Mouse (Mus musculus): ENCODE data around the gene 1110008P14Rik.

DNA sequence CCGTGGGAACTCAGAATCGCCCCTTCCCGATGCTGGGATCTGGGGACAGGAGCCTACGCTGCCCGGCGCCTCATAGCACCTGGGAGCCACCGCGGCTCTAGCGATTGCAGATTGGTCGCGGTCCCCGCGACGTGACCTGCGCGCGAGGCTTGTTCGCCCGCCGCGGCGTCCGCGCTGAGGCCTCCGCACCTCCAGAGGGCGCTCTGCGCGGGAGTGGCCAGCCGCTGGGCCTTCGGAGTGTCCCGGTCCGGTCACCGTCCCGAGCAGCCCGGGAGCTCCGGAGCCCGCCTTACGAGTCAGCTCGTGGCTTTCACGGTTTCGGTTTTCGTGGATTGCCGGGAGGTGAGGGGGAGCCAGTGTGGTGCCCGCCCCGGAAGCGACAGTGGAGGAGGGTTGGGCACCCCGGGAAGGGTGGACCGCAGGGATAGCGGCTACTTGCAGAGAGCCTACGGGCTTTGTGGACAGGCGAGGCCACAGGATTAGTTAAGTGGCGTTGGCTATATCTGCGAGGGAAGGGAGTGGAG, 18.9 kb downstream of the 1110008P14Rik start:
- TF ChIP-seq POLR2A (IDR thresholded peaks at IDR 0.05; ENCODE audit: low read depth, low read length) (peak; percentile 75; the same call in 1 of the 2 replicates), CTCF (IDR thresholded peaks at IDR 0.05; ENCODE audit: extremely low read depth, insufficient read length, insufficient replicate concordance, low read depth, low read length) (peak; percentile 79)
